In genomic region chr7:145252715-145253476, GRCm38 (mm10) we compare ENCODE assay signal across 8 mouse cellular contexts. TPM values are rescaled to one million over a fixed set of nuclear protein-coding genes. Genes with fewer than 3 reads are reported as not detected.
DNase-seq lines count a peak whose midpoint lies in the region; ATAC-seq and TF ChIP-seq lines count a peak whose summit lies in the region.

No protein-coding gene starts in this region.

- in situ Hi-C loops in Patski (cut with MboI; ENCODE audit: low pct_unique_long_range_greater_than_20kb) = no loop called here

- TF ChIP-seq CTCF in Patski (IDR thresholded peaks at IDR 0.05) = no peak

- POLR2A ChIA-PET in Patski (lab: Charles Lee) = interaction anchor here (1.0 kb wide), 1 partner anchor 318 kb away, joined by 4 read pairs; no protein-coding TSS in a partner anchor

- no peak for DNase-seq in Patski (ENCODE audit: low read depth, low spot score)
- DNase-seq in cerebellum, postnatal 14 days = peak; percentile 97 to 98
- DNase-seq in gastrocnemius, adult 18-20 months (ENCODE audit: low spot score) = peak; percentile 85
- peak; percentile 91 for DNase-seq in intestine, embryonic 14.5 days (ENCODE audit: low spot score)
- DNase-seq in left cerebral cortex, postnatal 10 days (ENCODE audit: extremely low spot score in 1 of 2, low spot score in 2 of 2) = peak; percentile 63 to 89
- DNase-seq in mesoderm, embryonic 11.5 days (ENCODE audit: low read depth, low spot score) = peak; percentile 76
- DNase-seq in right cerebral cortex, postnatal 4 days = peak; percentile 86
- DNase-seq in yolk sac, embryonic 10.5 days (ENCODE audit: low spot score) = peak; percentile 60

- no peaks in the 10 kb centered on the region for H3K9me3 ChIP-seq in intestine, embryonic 14.5 days (ENCODE audit: control insufficient read depth, low read length)

- H3K9ac ChIP-seq in intestine, embryonic 14.5 days (ENCODE audit: low read length) = no peak overlapping the region

- intact Hi-C loops in left cerebral cortex, postnatal 10 days (cut with DNase I) = no loop called here

- peaks cover 24% of the 10 kb centered on the region for H3K36me3 ChIP-seq in intestine, embryonic 14.5 days (ENCODE audit: control insufficient read depth, insufficient read depth, low read length)

- 26% methylated on average over 8 of the region's 8 CpGs for WGBS in intestine, embryonic 14.5 days

- peak; percentile 59 for ATAC-seq in Patski
- ATAC-seq in intestine, embryonic 14.5 days (replicated peaks; ENCODE audit: low FRiP score, low TSS enrichment, low read depth) = peak; percentile 74; the same call in 1 of the 2 replicates

- 0 out of 2 replicates have a peak, but pooled peaks cover 2% of the 10 kb centered on the region for H3K4me1 ChIP-seq in intestine, embryonic 14.5 days (replicated peaks; ENCODE audit: control insufficient read depth, insufficient read depth, low read length)

- H3K4me3 ChIP-seq in intestine, embryonic 14.5 days (ENCODE audit: low read depth, low read length) = no peak overlapping the region

- H3K27ac ChIP-seq in intestine, embryonic 14.5 days (ENCODE audit: low read depth) = no peak overlapping the region

- CTCF ChIA-PET in Patski (lab: Charles Lee) = interaction anchor here (1.1 to 2.8 kb wide), 9 partner anchors 8 to 315 kb away, joined by 3 to 14 read pairs (median 4); partner anchors contain the start of gene Tpcn2

- no peak overlapping the region for H3K4me2 ChIP-seq in intestine, embryonic 14.5 days (ENCODE audit: low read length)

- no peaks in the 10 kb centered on the region for H3K27me3 ChIP-seq in Patski
- no peaks in the 10 kb centered on the region for H3K27me3 ChIP-seq in intestine, embryonic 14.5 days (replicated peaks; ENCODE audit: control insufficient read depth, insufficient read depth, low read length)

RNA-seq across cellular contexts. Expression of gene Tpcn2, which starts 30.9 kb away (rescaled TPM):
- polyA plus RNA-seq in Patski (2021) = 18.6 TPM
- total RNA-seq in gastrocnemius, adult 18-20 months (2021) = 1 to 10 TPM; 1.0 TPM
- polyA plus RNA-seq in intestine, embryonic 14.5 days (2014; fragmentation: Nextera tagmentation; extraction: Ambion mirVana) = 3.5 and 4.3 TPM in 2 replicates
- 1 to 10 TPM; 4.1 to 4.5 TPM for total RNA-seq in left cerebral cortex, postnatal 10 days (2021)

RNA-seq across cellular contexts. Expression of gene 1810010D01Rik, which starts 45.0 kb away (rescaled TPM):
- polyA plus RNA-seq in Patski (2021) = not detected
- total RNA-seq in gastrocnemius, adult 18-20 months (2021) = not detected
- 0.69 and 2.1 TPM in 2 replicates for polyA plus RNA-seq in intestine, embryonic 14.5 days (2014; fragmentation: Nextera tagmentation; extraction: Ambion mirVana)
- under 1 TPM in 1 of 2 experiments, not detected in 1; 0.73 TPM for total RNA-seq in left cerebral cortex, postnatal 10 days (2021)

RNA-seq across cellular contexts. Expression of gene Mrgprf, which starts 47.7 kb away (rescaled TPM):
- polyA plus RNA-seq in Patski (2021) = 0.09 TPM
- total RNA-seq in gastrocnemius, adult 18-20 months (2021) = 1 to 10 TPM; 1.3 to 2.1 TPM
- polyA plus RNA-seq in intestine, embryonic 14.5 days (2014; fragmentation: Nextera tagmentation; extraction: Ambion mirVana) = 1.1 TPM in 2 replicates
- 1 to 10 TPM; 1.6 to 2.1 TPM for total RNA-seq in left cerebral cortex, postnatal 10 days (2021)
